Mouse (Mus musculus) T-helper 17 cell (primary cell): ENCODE results near the gene Phf24.

Experiments used
- in situ Hi-C, 2 experiments: fragments of 300-600 bp; cut with MboI, MseI; formaldehyde crosslinking; loops; 1 replicate in 1 of 2; 2 replicates in 1 of 2; pipeline ENCODE4 v1.15.1; 2025; ENCODE audit warnings: high pct_unique_total_duplicates in 2 of 2

The Phf24 gene

DNA sequence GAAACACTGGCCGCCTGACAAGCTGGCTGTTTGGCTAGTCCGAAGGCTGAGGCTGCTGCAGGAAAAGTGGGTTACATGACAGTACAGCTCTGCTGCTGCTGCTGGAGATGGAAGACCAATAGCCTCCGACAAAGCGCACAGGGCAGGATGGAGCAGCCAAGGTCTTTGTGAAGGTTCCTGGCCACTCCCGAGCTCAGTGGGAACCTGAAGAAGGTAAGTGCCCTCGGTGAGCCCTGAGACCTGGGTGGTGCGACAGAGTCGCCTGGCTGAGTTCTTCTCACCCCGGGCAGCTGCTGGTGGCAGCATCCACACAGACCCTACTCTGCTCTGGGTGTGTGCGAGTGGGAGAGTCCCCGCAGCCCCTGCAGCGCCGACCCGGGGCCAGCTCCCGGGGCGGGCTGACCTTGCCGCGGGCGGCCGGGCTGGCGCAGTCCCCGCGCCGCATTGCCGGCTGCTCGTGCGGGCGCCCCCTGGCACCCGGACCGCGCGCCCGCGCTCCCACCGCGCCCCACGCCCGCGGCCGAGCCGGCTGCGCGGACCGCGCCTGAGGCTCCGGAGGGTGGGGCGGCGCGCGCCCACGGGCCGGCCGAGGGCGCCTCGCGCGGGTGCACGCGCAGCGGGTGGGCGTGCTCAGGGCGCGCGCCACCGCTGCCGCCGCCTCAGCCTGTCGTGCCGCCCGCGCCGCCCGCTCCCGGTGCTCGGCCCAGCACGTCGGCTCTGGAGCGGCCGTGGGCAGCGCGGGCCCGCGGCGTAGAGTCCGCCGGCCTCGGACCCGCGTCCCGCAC lies at the start of gene Phf24:
Gene Phf24 (plus strand): TSS at position 44 of the 785 bp plus-strand sequence.
- in situ Hi-C loops, result no loop called here

DNA sequence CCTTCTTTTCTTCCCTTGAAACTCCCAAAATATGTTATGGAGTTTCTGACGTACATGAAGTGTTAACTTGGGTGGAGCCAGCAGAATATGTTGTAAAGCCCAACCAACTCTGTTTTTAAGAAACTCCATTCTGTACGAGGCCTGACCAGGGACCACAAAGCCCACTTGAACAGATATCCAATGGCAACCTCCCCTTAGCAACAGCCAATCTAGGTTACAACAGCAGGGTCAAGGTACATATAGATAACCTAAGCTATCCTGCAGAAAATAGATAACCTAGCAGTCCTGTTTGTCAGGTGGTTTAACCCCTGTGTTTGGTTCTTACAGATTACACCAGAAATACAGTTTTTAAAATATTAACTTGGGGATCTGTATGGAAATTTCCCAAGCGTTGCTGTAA lies 49.1 kb upstream of the Phf24 start:
- in situ Hi-C loops, result loop anchor here (10.0 to 25.0 kb wide), 4 partner anchors 105 to 913 kb away; partner anchors contain the start of genes Ccl19 (in 1 of the 2) and Ccl21a (in 1 of the 2)

DNA sequence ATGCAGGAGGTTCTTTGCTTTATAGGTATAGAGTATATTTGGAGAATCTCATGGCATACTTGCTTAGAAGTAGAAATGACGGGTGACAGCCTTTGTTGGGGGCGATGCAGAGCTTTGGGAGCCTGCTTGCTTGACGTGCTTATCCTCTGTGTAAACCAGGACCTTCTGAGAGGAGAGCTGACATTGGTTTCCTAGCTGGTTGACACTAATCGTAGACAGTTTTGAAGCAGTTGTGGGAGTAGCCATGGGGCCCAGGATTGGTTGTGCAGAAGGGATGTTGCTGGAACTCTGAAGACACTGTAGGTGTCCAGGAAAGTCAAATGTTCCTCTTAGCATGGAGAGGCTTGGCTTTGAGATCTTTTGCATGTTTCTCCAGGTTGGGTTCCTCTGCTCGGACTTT lies 48.3 kb upstream of the Phf24 start:
- in situ Hi-C loops, result loop anchor here (10.0 to 25.0 kb wide), 4 partner anchors 106 to 913 kb away; partner anchors contain the start of genes Ccl19 (in 1 of the 2) and Ccl21a (in 1 of the 2)

DNA sequence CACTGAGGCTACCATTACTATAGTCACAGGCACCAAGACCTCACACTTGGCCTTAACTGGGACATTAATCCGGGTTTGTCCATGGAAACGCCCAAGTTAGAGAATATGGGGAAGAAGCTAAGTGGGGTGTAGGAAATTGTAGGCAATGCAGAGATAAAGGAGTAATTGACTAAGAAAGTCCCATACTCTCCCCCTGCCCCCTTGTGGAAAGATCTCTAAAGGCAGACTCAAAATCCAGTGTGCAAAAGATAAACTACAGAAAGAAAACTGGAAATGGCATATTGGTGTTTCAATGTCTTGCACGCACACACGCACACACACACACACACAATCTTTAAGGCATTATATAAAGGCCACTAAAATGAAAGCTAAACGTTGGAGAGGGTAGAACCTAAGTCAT lies 45.7 kb upstream of the Phf24 start:
- in situ Hi-C loops, result loop anchor here (5.0 to 25.0 kb wide), 4 partner anchors 92 to 224 kb away; partner anchors contain the start of genes Ccl19 (in 1 of the 2) and Ccl21a (in 1 of the 2)

DNA sequence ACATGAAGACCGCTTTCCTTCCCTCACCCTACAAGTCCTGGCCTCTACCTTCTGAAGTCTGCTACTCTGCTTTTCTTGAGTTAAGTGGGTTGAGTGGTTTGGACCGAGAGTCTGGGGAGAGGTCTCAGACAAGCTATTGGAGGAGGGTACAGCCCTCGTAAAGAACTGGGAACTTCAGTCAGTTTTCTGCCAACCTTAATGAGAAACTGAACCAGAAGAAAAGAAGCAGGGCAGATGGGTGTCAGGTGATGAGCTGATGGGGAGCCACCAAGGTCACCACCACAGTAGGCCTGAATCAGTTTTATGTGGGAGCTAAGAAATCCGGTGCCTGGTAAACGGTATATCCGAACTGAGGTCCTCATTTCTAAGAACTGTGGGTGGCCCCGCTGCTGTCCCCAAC lies 44.3 kb upstream of the Phf24 start:
- in situ Hi-C loops, result loop anchor here (5.0 to 25.0 kb wide), 4 partner anchors 90 to 223 kb away; partner anchors contain the start of genes Ccl19 (in 1 of the 2) and Ccl21a (in 1 of the 2)

DNA sequence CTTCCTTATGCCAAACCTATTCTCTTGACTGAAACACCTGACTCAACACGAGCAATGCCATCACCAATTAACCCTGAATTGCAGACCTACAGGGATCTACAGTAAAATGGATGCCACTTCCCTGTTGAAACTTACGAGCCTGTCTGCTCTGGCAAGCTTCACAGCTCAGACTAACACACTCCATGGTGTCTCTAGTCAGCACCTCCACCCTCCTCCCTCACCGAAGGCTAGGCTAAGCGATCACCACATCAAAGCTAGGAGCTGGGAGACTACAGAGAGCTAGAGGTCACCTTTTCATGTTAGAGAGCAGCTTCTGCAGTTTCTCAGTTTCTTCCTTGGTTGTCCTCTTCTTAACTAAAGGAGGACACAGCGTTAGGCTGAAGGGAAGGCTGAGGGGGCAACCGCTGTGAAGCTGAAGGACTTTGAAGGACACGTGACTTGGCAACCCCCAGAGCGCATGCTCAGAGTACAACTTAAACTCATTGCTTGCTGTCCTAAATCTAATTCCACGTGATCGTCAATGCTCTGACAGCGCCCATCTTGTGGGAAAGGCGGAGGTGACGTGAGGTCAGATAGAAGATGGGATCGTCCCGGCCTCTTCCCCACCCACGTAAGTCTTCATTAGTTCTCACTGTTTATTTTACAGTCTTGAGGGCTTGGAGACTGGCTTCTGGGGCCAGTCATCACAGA lies 43.6 kb upstream of the Phf24 start:
- in situ Hi-C loops, result loop anchor here (5.0 to 25.0 kb wide), 4 partner anchors 89 to 222 kb away; partner anchors contain the start of genes Ccl19 (in 1 of the 2) and Ccl21a (in 1 of the 2)

DNA sequence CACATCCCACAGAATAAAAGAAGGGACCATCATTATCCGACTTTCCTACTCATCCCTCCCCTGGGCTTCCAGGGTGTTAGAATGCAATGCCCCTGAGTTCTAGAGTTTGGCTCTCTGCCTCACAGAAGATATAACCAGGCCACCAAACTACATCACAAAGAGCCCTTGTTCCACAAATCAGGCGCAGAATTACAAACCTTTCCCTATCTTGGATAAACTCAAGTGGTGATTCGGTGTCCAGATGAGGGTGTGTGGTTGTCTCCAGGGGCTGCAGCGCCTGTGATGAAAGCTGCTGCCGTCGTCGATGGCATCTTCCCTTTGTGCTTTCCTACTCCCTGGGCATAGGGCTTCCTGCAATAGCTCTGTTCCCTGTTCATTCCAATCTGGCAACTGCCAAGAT lies 42.3 kb upstream of the Phf24 start, which contains the start of gene Fam205c:
Gene Fam205c (minus strand): TSS at position 101 of the 400 bp plus-strand sequence.
- in situ Hi-C loops, result loop anchor here (5.0 to 25.0 kb wide), 4 partner anchors 88 to 221 kb away; partner anchors contain the start of genes Ccl19 (in 1 of the 2) and Ccl21a (in 1 of the 2)

DNA sequence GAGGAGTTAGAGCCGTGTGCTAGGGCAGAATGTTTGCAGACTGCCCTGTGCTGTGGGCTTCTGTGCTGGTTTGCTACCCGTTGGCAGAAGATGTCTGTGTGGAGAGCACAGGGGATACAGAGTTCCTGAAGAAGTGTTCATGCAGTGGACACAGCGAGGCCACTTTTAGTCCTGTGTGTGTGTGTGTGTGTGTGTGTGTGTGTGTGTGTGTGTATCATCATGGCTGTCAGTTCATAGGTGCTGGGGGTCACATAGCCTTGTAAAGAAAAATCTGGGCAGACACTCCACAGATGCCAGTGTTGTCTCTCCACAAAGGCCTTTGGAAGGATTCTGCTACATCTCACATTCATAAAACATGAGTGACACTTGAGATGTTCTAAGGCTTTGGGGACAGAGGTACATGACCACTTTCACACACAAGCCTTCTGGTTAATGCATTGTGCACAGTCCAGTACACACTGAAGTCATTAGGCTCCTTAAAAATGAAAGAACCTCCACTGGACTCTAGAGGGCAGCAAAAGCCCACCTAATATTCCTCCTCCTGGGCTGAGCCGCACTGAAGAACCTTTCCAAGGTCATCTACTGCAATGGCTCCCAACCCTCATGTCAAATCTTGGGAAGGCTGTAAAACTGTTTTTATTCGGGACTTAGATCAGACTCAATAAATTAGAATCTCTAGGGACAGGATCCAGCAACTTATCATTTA lies 39.7 kb upstream of the Phf24 start:
- in situ Hi-C loops, result loop anchor here (10.0 to 25.0 kb wide), 2 partner anchors 218 to 714 kb away; partner anchors contain the start of genes Gm13305 (in 1 of the 2) and Gm13306 (in 1 of the 2)

DNA sequence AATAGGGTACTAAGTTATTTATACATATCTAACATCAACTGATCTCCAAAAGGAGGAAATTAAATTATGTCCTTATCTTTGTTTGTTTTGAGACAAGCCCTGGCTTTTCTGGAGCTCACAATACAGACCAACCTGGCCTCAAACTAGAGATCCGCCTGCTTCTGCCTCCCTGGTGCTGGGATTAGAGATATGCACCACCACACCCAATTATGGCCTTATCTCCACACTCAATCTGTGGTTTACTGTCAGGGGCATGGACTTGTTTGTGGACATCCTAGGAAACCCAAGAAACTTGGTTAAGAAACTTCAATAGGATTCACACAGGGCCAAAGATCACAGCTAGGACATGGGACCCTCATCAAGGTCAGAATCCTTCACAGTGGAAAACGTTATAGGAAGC lies 38.8 kb upstream of the Phf24 start:
- in situ Hi-C loops, result loop anchor here (10.0 to 25.0 kb wide), 2 partner anchors 217 to 715 kb away; partner anchors contain the start of genes Gm13305 (in 1 of the 2) and Gm13306 (in 1 of the 2)

DNA sequence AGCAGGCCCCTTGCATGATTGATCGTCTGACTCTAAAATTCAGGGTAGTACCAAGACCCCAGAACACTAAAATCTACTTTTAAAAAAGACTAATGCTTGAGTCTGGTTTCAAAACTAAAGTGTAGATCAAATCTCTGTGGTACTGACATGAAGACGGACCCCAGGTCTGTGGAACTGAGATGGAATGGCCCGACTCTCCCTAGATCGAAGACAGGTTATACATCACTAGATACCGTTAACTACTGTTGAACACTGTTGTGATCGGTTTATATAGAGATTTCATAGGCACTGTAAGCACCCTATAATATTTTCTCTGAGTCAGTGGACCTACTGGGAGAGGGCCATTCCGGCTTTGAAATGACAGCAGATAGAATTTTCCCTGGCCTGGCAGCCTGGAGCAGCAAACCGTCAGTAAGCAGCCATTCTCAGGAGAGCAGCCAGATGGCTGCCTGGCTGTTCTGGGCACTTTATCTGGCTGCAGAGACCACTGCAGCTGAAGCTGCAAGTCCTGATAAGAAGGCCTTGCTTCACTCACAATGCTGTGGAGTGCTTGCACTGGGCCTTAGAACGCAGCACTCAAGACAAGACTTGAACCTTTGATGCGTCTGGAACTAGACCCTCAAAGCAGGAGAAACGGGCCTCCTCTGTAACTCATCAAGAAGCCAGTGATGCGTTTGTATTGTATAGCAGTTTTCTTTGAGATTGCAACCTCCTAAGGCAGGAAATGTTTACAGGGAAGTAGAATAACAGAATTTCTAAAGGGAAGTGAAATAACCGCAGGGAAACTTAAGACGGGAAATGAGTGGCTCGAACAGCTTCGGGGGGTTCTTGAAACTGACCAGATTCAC lies 36.4 kb upstream of the Phf24 start:
- in situ Hi-C loops, result loop anchor here (10.0 to 25.0 kb wide), 2 partner anchors 215 to 718 kb away; partner anchors contain the start of genes Gm13305 (in 1 of the 2) and Gm13306 (in 1 of the 2)

DNA sequence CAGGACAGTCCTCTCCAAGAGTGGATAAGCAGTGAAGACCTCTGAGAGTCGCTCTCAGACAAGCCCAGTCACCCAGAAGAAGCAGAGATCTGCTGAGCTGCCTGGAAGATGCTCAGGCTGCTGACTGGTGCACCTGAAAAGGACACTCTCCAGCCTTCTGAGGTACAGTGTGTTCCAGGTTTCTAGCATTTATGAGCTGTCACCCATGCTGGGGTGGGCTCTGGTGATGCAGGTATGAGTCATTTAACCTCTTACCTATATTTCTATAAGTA lies 35.8 kb upstream of the Phf24 start:
- in situ Hi-C loops, result loop anchor here in 1 of 2 experiments (25.0 kb wide), 1 partner anchor 718 kb away; the partner anchor contains the start of genes Gm13305 and Gm13306

DNA sequence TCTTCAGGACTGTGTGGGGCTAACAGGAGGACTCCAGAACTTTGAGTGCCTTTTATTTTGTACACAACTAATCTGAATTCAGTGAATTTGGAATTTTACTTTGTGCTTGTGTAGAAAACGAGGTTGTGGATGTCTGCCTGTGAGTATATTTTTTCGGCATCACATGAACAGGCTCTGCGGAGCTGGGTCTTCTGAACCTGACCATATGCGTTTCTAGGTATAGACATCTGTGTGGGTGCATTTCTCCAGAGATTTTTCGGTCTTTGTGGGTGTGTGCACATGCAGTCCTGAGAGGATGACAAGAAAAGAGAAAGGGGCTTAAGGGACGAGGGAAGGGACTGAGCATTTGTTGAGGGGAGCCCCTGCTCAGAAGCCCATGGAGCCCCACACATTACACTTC lies 29.5 kb upstream of the Phf24 start:
- in situ Hi-C loops, result loop anchor here in 1 of 2 experiments (25.0 kb wide), 1 partner anchor 725 kb away; the partner anchor contains the start of genes Gm13305 and Gm13306

DNA sequence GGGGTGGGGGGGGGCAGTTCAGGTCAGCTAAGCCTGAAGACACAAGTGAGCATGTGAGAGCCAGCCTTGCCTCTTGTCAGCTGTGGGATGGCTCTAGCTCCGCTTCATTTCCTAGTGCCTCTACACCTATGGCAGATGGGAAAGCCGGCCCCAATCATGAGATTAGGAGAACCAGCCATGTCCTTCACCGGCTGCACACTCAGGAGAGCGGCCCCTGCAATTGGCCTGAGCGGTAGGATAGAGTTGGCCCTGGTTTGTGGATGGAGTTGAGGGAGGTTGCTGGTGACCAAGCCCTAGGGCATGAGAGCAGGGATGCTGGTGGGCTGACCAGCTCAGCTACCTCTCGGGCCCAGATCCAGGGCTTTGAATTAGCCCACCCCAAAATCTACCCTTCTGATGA lies 27.7 kb upstream of the Phf24 start:
- in situ Hi-C loops, result loop anchor here in 1 of 2 experiments (25.0 kb wide), 1 partner anchor 727 kb away; the partner anchor contains the start of genes Gm13305 and Gm13306

DNA sequence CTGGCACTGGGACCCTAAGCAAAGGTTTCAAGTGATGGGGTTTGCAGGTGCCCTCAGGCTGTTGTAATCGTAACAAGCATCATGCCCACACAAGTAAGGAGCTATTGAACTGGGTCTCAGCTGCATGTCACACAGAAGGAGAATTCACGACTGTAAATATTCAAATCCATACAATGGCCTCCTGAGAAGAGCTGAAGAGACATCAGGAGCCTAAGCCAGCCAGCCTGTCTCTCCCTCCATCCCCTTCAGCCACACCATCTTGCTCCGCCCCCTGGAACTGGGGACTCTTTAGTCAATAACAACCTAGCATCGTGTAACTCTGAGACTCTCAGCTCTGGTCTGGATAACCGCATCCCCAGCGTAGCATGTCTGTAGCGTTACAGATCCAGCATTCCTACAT lies 25.3 kb upstream of the Phf24 start:
- in situ Hi-C loops, result loop anchor here in 1 of 2 experiments (25.0 kb wide), 1 partner anchor 729 kb away; the partner anchor contains the start of genes Gm13305 and Gm13306

DNA sequence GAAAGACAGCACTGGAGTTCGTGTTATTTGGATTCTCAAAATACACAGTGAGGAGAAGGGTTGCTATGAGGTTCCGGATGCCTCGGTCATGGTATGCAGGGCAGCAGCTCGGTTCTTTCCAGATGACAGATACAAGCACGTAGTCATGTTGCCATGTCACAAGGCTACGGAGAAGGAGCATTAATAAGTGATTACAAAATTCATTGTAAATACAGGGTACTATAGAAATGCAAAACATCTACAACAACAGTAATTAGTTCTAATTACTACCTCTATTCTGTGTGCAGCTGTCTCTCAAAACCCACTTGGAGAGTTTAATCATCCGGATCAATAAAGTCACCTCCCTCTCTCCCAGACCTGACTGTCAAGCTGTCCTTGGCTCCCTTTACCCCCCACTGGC lies 21.3 kb upstream of the Phf24 start:
- in situ Hi-C loops, result loop anchor here in 1 of 2 experiments (25.0 kb wide), 1 partner anchor 733 kb away; the partner anchor contains the start of genes Gm13305 and Gm13306

DNA sequence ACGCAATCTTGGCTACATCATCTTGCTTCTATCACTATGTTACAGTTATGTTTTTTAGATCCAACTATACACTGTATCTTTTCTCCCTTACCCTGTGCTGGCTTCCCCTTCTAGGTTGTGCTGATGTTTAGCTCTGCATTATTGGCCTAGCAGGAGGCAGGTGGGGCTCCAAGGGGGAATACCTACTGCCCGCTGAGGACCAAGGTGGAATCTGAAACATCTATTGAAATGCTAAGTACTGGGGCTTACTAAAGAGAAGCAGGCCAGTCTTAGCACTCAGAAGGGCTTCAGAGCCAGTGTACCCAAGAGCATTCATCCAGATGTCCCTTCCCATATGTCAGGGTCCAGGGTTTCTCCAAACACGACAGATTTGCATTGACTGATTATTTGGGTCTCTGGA lies 17.5 kb upstream of the Phf24 start:
- in situ Hi-C loops, result loop anchor here in 1 of 2 experiments (25.0 kb wide), 1 partner anchor 737 kb away; the partner anchor contains the start of genes Gm13305 and Gm13306

DNA sequence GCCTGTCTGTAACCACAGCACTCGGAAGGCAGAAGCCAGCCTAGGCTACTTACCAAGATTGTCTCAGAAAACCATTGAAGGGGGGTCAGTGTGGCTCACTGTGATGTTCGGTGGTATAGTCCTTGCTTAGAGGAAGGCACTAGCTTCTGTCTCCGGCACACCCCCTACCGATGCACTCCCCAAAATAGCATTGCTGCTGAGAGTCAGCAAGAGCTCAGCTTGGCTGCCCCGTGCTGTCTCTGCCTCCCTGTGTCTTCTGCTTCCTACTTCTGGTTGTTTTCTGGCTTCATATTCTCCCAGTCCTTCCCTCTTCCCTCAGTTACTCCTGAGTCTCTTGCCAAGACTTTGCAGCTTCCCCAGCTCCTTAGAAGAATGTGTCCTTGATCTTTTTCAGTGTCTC lies 15.6 kb upstream of the Phf24 start:
- in situ Hi-C loops, result no loop called here

DNA sequence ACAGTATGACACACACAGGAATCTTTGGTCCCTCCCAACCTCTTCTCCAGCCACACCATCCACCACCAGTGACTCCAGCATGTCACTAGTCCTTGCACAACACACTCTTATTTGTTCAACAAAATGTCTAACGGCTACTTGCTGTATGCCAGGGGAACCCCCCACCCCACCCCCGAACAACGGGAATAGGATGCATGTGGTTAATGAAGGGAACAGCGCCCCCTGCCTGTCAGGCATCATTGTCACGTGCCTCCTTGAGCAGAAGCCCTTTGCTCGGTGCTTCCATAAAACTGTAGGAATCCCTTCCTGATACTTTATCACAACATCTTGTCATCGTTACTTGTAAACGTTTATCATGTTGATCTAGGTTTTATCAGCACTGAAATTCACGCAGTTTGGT lies 14.3 kb upstream of the Phf24 start:
- in situ Hi-C loops, result no loop called here

DNA sequence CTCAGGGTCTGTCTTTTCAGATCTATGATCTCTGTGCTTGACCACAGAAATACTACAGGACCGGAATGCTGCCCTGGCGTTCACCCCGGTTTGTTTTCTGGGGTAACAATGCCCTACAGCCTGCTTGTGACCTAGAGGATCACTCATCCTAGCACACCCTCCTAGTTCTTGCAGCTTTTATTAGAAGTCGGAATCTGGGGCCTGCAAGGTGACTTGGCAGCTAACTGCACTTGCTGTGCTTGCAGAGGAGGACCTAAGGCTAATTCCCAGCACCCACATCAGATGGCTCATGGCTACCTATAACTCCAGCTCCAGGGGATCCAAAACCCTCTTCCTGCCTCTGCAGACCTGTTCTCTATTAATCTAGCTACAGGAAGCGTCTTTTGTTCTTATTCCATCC lies 13.7 kb upstream of the Phf24 start:
- in situ Hi-C loops, result no loop called here

DNA sequence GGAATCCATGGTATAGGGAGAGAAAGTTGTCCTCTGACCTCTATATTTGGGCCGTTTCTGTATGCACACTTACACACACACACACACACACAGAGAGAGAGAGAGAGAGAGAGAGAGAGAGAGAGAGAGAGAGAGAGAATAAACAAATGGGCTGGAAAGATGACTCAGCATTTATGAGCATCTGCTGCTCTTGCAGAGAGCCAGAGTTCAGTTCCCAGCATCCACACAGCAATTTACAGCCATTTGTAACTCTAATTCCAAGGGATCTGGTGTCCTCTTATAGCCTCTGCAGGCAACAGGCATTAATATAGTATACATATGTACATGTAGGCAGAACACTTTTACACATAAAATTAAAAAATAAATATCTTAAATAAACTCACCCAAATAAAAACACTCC lies 12.5 kb upstream of the Phf24 start:
- in situ Hi-C loops, result no loop called here
